Mouse (Mus musculus): ENCODE results near the gene Mbl1.

Gene Mbl1

GRCm38 (mm10) chr14:41151220-41151898, at the start of gene Mbl1:
Gene Mbl1, plus strand, starts transcription at chr14:41151458.
- DNase-seq (ENCODE audit: low spot score): no peak

GRCm38 (mm10) chr14:41102269-41102668, 49.0 kb upstream of the Mbl1 start:
- DNase-seq (ENCODE audit: low spot score): no peak

GRCm38 (mm10) chr14:41104853-41105444, 46.3 kb upstream of the Mbl1 start, which contains the start of gene Mat1a:
Gene Mat1a, plus strand, starts transcription at chr14:41105035.
- peak; percentile 65 for DNase-seq (ENCODE audit: low spot score)

GRCm38 (mm10) chr14:41111031-41111668, 40.1 kb upstream of the Mbl1 start:
- DNase-seq (ENCODE audit: low spot score): no peak

GRCm38 (mm10) chr14:41112944-41113343, 38.3 kb upstream of the Mbl1 start:
- DNase-seq (ENCODE audit: low spot score): no peak

GRCm38 (mm10) chr14:41116271-41116670, 35.0 kb upstream of the Mbl1 start:
- no peak for DNase-seq (ENCODE audit: low spot score)

- DNase-seq (ENCODE audit: low spot score): no peak
Measured at GRCm38 (mm10) chr14:41124683-41125082, 26.6 kb upstream of the Mbl1 start.

GRCm38 (mm10) chr14:41127997-41128396, 23.3 kb upstream of the Mbl1 start:
- DNase-seq (ENCODE audit: low spot score): peak; percentile 55

- peak; percentile 79 for DNase-seq (ENCODE audit: low spot score)
Measured at GRCm38 (mm10) chr14:41131540-41131939, 19.7 kb upstream of the Mbl1 start, which contains the start of gene Sftpa1. Gene Sftpa1, plus strand, starts transcription at chr14:41131782.

- DNase-seq (ENCODE audit: low spot score): peak; percentile 55
Measured at GRCm38 (mm10) chr14:41137006-41137405, 14.3 kb upstream of the Mbl1 start.

- no peak for DNase-seq (ENCODE audit: low spot score)
Measured at GRCm38 (mm10) chr14:41140686-41141085, 10.6 kb upstream of the Mbl1 start.

- DNase-seq (ENCODE audit: low spot score): peak; percentile 81
Measured at GRCm38 (mm10) chr14:41146035-41146434, 5.2 kb upstream of the Mbl1 start.

- DNase-seq (ENCODE audit: low spot score): peak; percentile 70
Measured at GRCm38 (mm10) chr14:41146922-41147321, 4.3 kb upstream of the Mbl1 start.

GRCm38 (mm10) chr14:41147356-41147755, 3.9 kb upstream of the Mbl1 start:
- peak; percentile 77 for DNase-seq (ENCODE audit: low spot score)

- DNase-seq (ENCODE audit: low spot score): no peak
Measured at GRCm38 (mm10) chr14:41160076-41160475, 8.8 kb downstream of the Mbl1 start.

- peak; percentile 58 for DNase-seq (ENCODE audit: low spot score)
Measured at GRCm38 (mm10) chr14:41160743-41161142, 9.5 kb downstream of the Mbl1 start.

GRCm38 (mm10) chr14:41162663-41163062, 11.4 kb downstream of the Mbl1 start:
- peak; percentile 78 for DNase-seq (ENCODE audit: low spot score)

- peak; percentile 56 for DNase-seq (ENCODE audit: low spot score)
Measured at GRCm38 (mm10) chr14:41167278-41167677, 16.0 kb downstream of the Mbl1 start.

GRCm38 (mm10) chr14:41168567-41168966, 17.3 kb downstream of the Mbl1 start:
- peak; percentile 53 for DNase-seq (ENCODE audit: low spot score)

- DNase-seq (ENCODE audit: low spot score): peak; percentile 62
Measured at GRCm38 (mm10) chr14:41170514-41170913, 19.3 kb downstream of the Mbl1 start.

GRCm38 (mm10) chr14:41174802-41175201, 23.5 kb downstream of the Mbl1 start:
- no peak for DNase-seq (ENCODE audit: low spot score)

GRCm38 (mm10) chr14:41185059-41185821, 34.0 kb downstream of the Mbl1 start, which contains the start of gene Sftpd:
Gene Sftpd, minus strand, starts transcription at chr14:41185149.
- peak; percentile 57 for DNase-seq (ENCODE audit: low spot score)

Measured in lung, postnatal 25 days (tissue).